Mouse (Mus musculus) brain, embryonic 14.5 days (tissue): ENCODE results near the gene Rnf126.

Experiments
- CTCF ChIP-seq: fragments of 200-500 bp; IDR thresholded peaks from 2 replicates; pipeline ENCODE4 v1.5.1; 2012; ENCODE audit warnings: inconsistent platforms, mild to moderate bottlenecking, moderate library complexity, borderline replicate concordance; ENCODE audit not compliant: insufficient read depth, insufficient read length; ENCODE audit errors: extremely low read depth
- POLR2A ChIP-seq: fragments of 200-500 bp; IDR thresholded peaks from 2 replicates; pipeline ENCODE4 v1.6.1; 2012; ENCODE audit warnings: mild to moderate bottlenecking, inconsistent platforms, borderline replicate concordance; ENCODE audit not compliant: poor library complexity, insufficient read depth, insufficient read length, severe bottlenecking; ENCODE audit errors: extremely low read depth

- TF ChIP-seq CTCF = no peak
- no peak for TF ChIP-seq POLR2A
Observed at GRCm38 (mm10) chr10:79769329-79769728, 2.6 kb upstream of the Rnf126 start.
